Mouse (Mus musculus) ES-E14 (cell line): ENCODE measurements around the gene Scfd2. TPM values are rescaled to one million over a fixed set of nuclear protein-coding genes. Genes with fewer than 3 reads are reported as not detected.

Experiments used
- DNase-seq: peaks from one replicate; pipeline ENCODE4 v3.0.0-alpha.2; 2013; ENCODE audit warnings: low read depth, low spot score
- H3K27ac ChIP-seq: 2 replicates; pipeline ENCODE4 v1.5.1; 2012; ENCODE audit warnings: low read depth, mild to moderate bottlenecking, low read length, moderate library complexity, mixed read lengths; ENCODE audit not compliant: poor library complexity, insufficient read depth, severe bottlenecking
- H3K36me3 ChIP-seq: 2 replicates; pipeline ENCODE4 v1.6.1; 2012; ENCODE audit warnings: mild to moderate bottlenecking, low read length, moderate library complexity, mixed read lengths; ENCODE audit not compliant: control insufficient read depth, poor library complexity, insufficient read depth, severe bottlenecking
- H3K4me1 ChIP-seq, 2 experiments: fragments of 150-350 bp in 1 of 2; sonication (generic) in 1 of 2; 2 replicates each; pipeline ENCODE4 v1.6.1; 2012; ENCODE audit warnings: low read length in 2 of 2, mild to moderate bottlenecking in 1 of 2, mixed read lengths in 1 of 2; ENCODE audit not compliant: control insufficient read depth in 2 of 2, insufficient read depth in 2 of 2, poor library complexity in 1 of 2
- H3K4me3 ChIP-seq, 2 experiments: fragments of 150-350 bp in 1 of 2; sonication (generic) in 1 of 2; 2 replicates each; pipeline ENCODE4 v1.5.1; 2012; ENCODE audit warnings: low read length in 2 of 2, low read depth in 1 of 2, mild to moderate bottlenecking in 1 of 2, mixed read lengths in 1 of 2; ENCODE audit not compliant: insufficient read depth in 1 of 2, poor library complexity in 1 of 2, severe bottlenecking in 1 of 2
- H3K9ac ChIP-seq: 2 replicates; pipeline ENCODE4 v1.6.1; 2012; ENCODE audit warnings: low read depth, mild to moderate bottlenecking, low read length, mixed read lengths; ENCODE audit not compliant: poor library complexity, insufficient read depth, severe bottlenecking
- H3K9me3 ChIP-seq: fragments of 150-350 bp; sonication (generic); 2 replicates; pipeline ENCODE4 v1.6.1; 2012; ENCODE audit warnings: low read depth, mild to moderate bottlenecking, low read length; ENCODE audit not compliant: control insufficient read depth, insufficient read depth
- CHD2 ChIP-seq: IDR thresholded peaks from 2 replicates; pipeline ENCODE4 v1.6.1; 2014; ENCODE audit warnings: mild to moderate bottlenecking, low read depth, low read length, inconsistent platforms
- HCFC1 ChIP-seq: IDR thresholded peaks from 2 replicates; pipeline ENCODE4 v1.6.1; 2012; ENCODE audit warnings: low read length, inconsistent platforms, borderline replicate concordance; ENCODE audit not compliant: insufficient read depth
- MAFK ChIP-seq: IDR thresholded peaks from 2 replicates; pipeline ENCODE4 v1.6.1; 2014; ENCODE audit warnings: mild to moderate bottlenecking, low read depth, low read length, inconsistent platforms; ENCODE audit not compliant: insufficient read depth
- ZC3H11A ChIP-seq: IDR thresholded peaks from 2 replicates; pipeline ENCODE4 v1.6.1; 2012; ENCODE audit warnings: low read depth, mild to moderate bottlenecking, inconsistent platforms, low read length, borderline replicate concordance
- ZNF384 ChIP-seq: IDR thresholded peaks from 2 replicates; pipeline ENCODE4 v1.6.1; 2012; ENCODE audit warnings: low read depth, low read length, inconsistent platforms
- in situ Hi-C, 2 experiments: fragments of 600-800 bp; cut with MboI; formaldehyde crosslinking; loops; one replicate each; pipeline ENCODE4 v1.15.1; 2025; ENCODE audit warnings: low sequenced_read_pairs in 2 of 2, inconsistent platforms in 1 of 2; ENCODE audit not compliant: unreplicated experiment in 2 of 2
- total RNA-seq: library from RNA; depleted of rRNA; stranded (reverse); fragments of 300-350 nt; gene quantifications from 2 replicates; pipeline ENCODE4 v1.2.3, GENCODE M21; 2012

The Scfd2 gene
- total RNA-seq, 1 experiment = 25.8 TPM

GRCm38 (mm10) chr5:74314501-74314900, 217.1 kb downstream of the Scfd2 start:
- no peak for TF ChIP-seq MAFK
- in situ Hi-C loops = loop anchor here in 1 of 2 experiments (5.0 to 25.0 kb wide), 2 partner anchors 623 to 843 kb away; no protein-coding TSS in a partner anchor
- Histone ChIP-seq H3K4me1 (no peaks in the 10 kb centered on the region), H3K4me3 (no peak overlapping the region), H3K9ac (no peak overlapping the region), H3K9me3 (no peaks in the 10 kb centered on the region), H3K27ac (no peak overlapping the region), H3K36me3 (no peaks in the 10 kb centered on the region)
- DNase-seq = no peak

- TF ChIP-seq HCFC1 (no peak), CHD2 (no peak), MAFK (no peak), ZC3H11A (no peak), ZNF384 (no peak)
- H3K9me3 ChIP-seq = no peaks in the 10 kb centered on the region
- no peaks in the 10 kb centered on the region for H3K4me1 ChIP-seq
- no peak for DNase-seq
- in situ Hi-C loops = loop anchor here in 1 of 2 experiments (5.0 to 25.0 kb wide), 2 partner anchors 624 to 844 kb away; no protein-coding TSS in a partner anchor
- no peak overlapping the region for H3K27ac ChIP-seq
- no peak overlapping the region for H3K9ac ChIP-seq
- no peak overlapping the region for H3K4me3 ChIP-seq
- no peaks in the 10 kb centered on the region for H3K36me3 ChIP-seq
These were observed 218.0 kb downstream of the Scfd2 start for GRCm38 (mm10) chr5:74313542-74313941.

- H3K36me3 ChIP-seq = no peaks in the 10 kb centered on the region
- in situ Hi-C loops = loop anchor here in 1 of 2 experiments (5.0 to 25.0 kb wide), 2 partner anchors 625 to 845 kb away; no protein-coding TSS in a partner anchor
- H3K27ac ChIP-seq = no peak overlapping the region
- no peak for DNase-seq
- H3K9ac ChIP-seq = no peak overlapping the region
- TF ChIP-seq CHD2 = no peak
- TF ChIP-seq MAFK = no peak
- TF ChIP-seq HCFC1 = no peak
- no peak for TF ChIP-seq ZC3H11A
- TF ChIP-seq ZNF384 = no peak
- no peak overlapping the region for H3K4me3 ChIP-seq
- no peaks in the 10 kb centered on the region for H3K4me1 ChIP-seq
- no peaks in the 10 kb centered on the region for H3K9me3 ChIP-seq
These were observed 219.7 kb downstream of the Scfd2 start for GRCm38 (mm10) chr5:74311865-74312264.

GRCm38 (mm10) chr5:74311200-74311825, 220.2 kb downstream of the Scfd2 start:
- peak; percentile 60 for DNase-seq
- H3K9ac ChIP-seq = no peak overlapping the region

GRCm38 (mm10) chr5:74310101-74310500, 221.5 kb downstream of the Scfd2 start:
- Histone ChIP-seq H3K27ac (no peak overlapping the region), H3K36me3 (no peaks in the 10 kb centered on the region), H3K4me1 (no peaks in the 10 kb centered on the region), H3K9ac (no peak overlapping the region), H3K9me3 (no peaks in the 10 kb centered on the region), H3K4me3 (no peak overlapping the region)
- in situ Hi-C loops = loop anchor here in 1 of 2 experiments (5.0 to 25.0 kb wide), 2 partner anchors 627 to 847 kb away; no protein-coding TSS in a partner anchor
- TF ChIP-seq HCFC1 (no peak), ZNF384 (no peak), ZC3H11A (no peak), MAFK (no peak), CHD2 (no peak)
- DNase-seq = no peak

More at GRCm38 (mm10) chr5:74311200-74311825, 220.2 kb downstream of the Scfd2 start:
- Histone ChIP-seq H3K9me3 (no peaks in the 10 kb centered on the region), H3K4me1 (no peaks in the 10 kb centered on the region), H3K36me3 (no peaks in the 10 kb centered on the region), H3K4me3 (no peak overlapping the region), H3K27ac (no peak overlapping the region)
- in situ Hi-C loops = loop anchor here in 1 of 2 experiments (5.0 to 25.0 kb wide), 2 partner anchors 626 to 846 kb away; no protein-coding TSS in a partner anchor
- TF ChIP-seq ZC3H11A (peak; percentile 84), CHD2 (no peak)
